Mouse (Mus musculus): ENCODE results near the gene Chd4.
"Not testable (repeated sequence)": the region's sequence is repeated elsewhere in the genome, so short reads cannot be mapped to it uniquely, and the experiment has no call there.

Chd4 gene

GRCm38 (mm10) chr6:125095391-125096278 is at the start of gene Chd4:
Chd4 (plus strand) TSS chr6:125095981.
- DNase-seq (ENCODE audit: low read depth, low spot score), result peak; percentile 95

- peak; percentile 91 for DNase-seq (ENCODE audit: low read depth, low spot score)
These were observed 49.1 kb upstream of the Chd4 start for GRCm38 (mm10) chr6:125046691-125047090.

GRCm38 (mm10) chr6:125049678-125050077 is 46.1 kb upstream of the Chd4 start, which contains the start of gene Acrbp:
Acrbp (plus strand) TSS chr6:125049689.
- peak; percentile 77 for DNase-seq (ENCODE audit: low read depth, low spot score)

- peak; percentile 83 for DNase-seq (ENCODE audit: low read depth, low spot score)
These were observed 44.5 kb upstream of the Chd4 start for GRCm38 (mm10) chr6:125051237-125051636.

GRCm38 (mm10) chr6:125061493-125061892 is 34.3 kb upstream of the Chd4 start:
- DNase-seq (ENCODE audit: low read depth, low spot score), result no peak

GRCm38 (mm10) chr6:125062511-125062910 is 33.3 kb upstream of the Chd4 start:
- DNase-seq (ENCODE audit: low read depth, low spot score), result no peak

- DNase-seq (ENCODE audit: low read depth, low spot score), result peak; percentile 91
These were observed 31.9 kb upstream of the Chd4 start for GRCm38 (mm10) chr6:125063906-125064305.

GRCm38 (mm10) chr6:125065223-125065622 is 30.6 kb upstream of the Chd4 start:
- DNase-seq (ENCODE audit: low read depth, low spot score), result not testable (repeated sequence)

GRCm38 (mm10) chr6:125067571-125067995 is 28.2 kb upstream of the Chd4 start, which contains the start of gene Lpar5:
Lpar5 (plus strand) TSS chr6:125067920.
- DNase-seq (ENCODE audit: low read depth, low spot score), result peak; percentile 78

GRCm38 (mm10) chr6:125071170-125071895 is 24.4 kb upstream of the Chd4 start:
- DNase-seq (ENCODE audit: low read depth, low spot score), result peak; percentile 65

GRCm38 (mm10) chr6:125071896-125072279 is 23.9 kb upstream of the Chd4 start:
- peak; percentile 75 for DNase-seq (ENCODE audit: low read depth, low spot score)

- no peak for DNase-seq (ENCODE audit: low read depth, low spot score)
These were observed 22.0 kb upstream of the Chd4 start for GRCm38 (mm10) chr6:125073825-125074224.

GRCm38 (mm10) chr6:125081394-125081793 is 14.4 kb upstream of the Chd4 start:
- no peak for DNase-seq (ENCODE audit: low read depth, low spot score)

- DNase-seq (ENCODE audit: low read depth, low spot score), result peak; percentile 98
These were observed 13.8 kb upstream of the Chd4 start for GRCm38 (mm10) chr6:125081797-125082560.

GRCm38 (mm10) chr6:125082801-125083386 is 12.9 kb upstream of the Chd4 start:
- DNase-seq (ENCODE audit: low read depth, low spot score), result no peak

- peak; percentile 85 for DNase-seq (ENCODE audit: low read depth, low spot score)
These were observed 11.4 kb upstream of the Chd4 start for GRCm38 (mm10) chr6:125084424-125084823.

GRCm38 (mm10) chr6:125087937-125088336 is 7.8 kb upstream of the Chd4 start:
- no peak for DNase-seq (ENCODE audit: low read depth, low spot score)

- peak; percentile 91 for DNase-seq (ENCODE audit: low read depth, low spot score)
These were observed 7.0 kb upstream of the Chd4 start for GRCm38 (mm10) chr6:125088561-125089321.

- peak; percentile 90 for DNase-seq (ENCODE audit: low read depth, low spot score)
These were observed 6.1 kb upstream of the Chd4 start for GRCm38 (mm10) chr6:125089521-125090321.

Measured in ZHBTc4 (cell line).